Mouse (Mus musculus) forebrain, postnatal 0 days (tissue): ENCODE measurements at regions not wholly inside any gene's neighbourhood (a gene's known extent, or its start where the extent isn't known, plus 50 kb on each side); places are given as distances from the start of the nearest gene placed in this dataset.

ENCODE experiments used
- ATAC-seq: fragments of 200-750 bp; cut with Nextera tagmentation; 2 replicates; pipeline ENCODE4 v1.8.0; 2017; ENCODE audit warnings: mild to moderate bottlenecking, moderate library complexity
- DNase-seq: peaks from one replicate; pipeline ENCODE4 v3.0.0-alpha.2; 2015
- H3K27ac ChIP-seq: fragments of 300-500 bp; sonication (generic); 2 replicates; pipeline ENCODE4 v1.5.1; 2014; ENCODE audit warnings: low read depth, mild to moderate bottlenecking, antibody characterized with exemption, low read length, moderate library complexity, mixed read lengths
- H3K27me3 ChIP-seq: fragments of 300-500 bp; sonication (generic); 2 replicates; pipeline ENCODE4 v1.6.1; 2014; ENCODE audit warnings: mild to moderate bottlenecking, low read length, mixed read lengths; ENCODE audit not compliant: insufficient read depth
- H3K36me3 ChIP-seq: fragments of 300-500 bp; sonication (generic); 2 replicates; pipeline ENCODE4 v1.6.1; 2014; ENCODE audit warnings: mild to moderate bottlenecking, moderate library complexity; ENCODE audit not compliant: insufficient read depth
- H3K4me1 ChIP-seq: fragments of 300-500 bp; sonication (generic); 2 replicates; pipeline ENCODE4 v1.6.1; 2014; ENCODE audit warnings: antibody characterized with exemption; ENCODE audit not compliant: insufficient read depth
- H3K4me2 ChIP-seq: fragments of 300-500 bp; sonication (generic); 2 replicates; pipeline ENCODE4 v1.6.1; 2014; ENCODE audit warnings: low read depth, mild to moderate bottlenecking, moderate library complexity
- H3K4me3 ChIP-seq: fragments of 300-500 bp; sonication (generic); 2 replicates; pipeline ENCODE4 v1.5.1; 2014; ENCODE audit warnings: low read depth, low read length, mixed read lengths
- H3K9ac ChIP-seq: fragments of 300-500 bp; sonication (generic); 2 replicates; pipeline ENCODE4 v1.6.1; 2014; ENCODE audit warnings: mild to moderate bottlenecking
- H3K9me3 ChIP-seq: fragments of 300-500 bp; sonication (generic); 2 replicates; pipeline ENCODE4 v1.6.1; 2016; ENCODE audit warnings: low read length
- CTCF ChIP-seq: sonication (generic); IDR thresholded peaks from 2 replicates; pipeline ENCODE4 v1.5.1; 2016; ENCODE audit warnings: antibody characterized with exemption, control low read depth, low read depth
- WGBS: fragments of 180-500 bp; shearing (Covaris S2); extraction: QIAGEN DNeasy Blood & Tissue Kit; methylation state at CpG from one replicate; pipeline ENCODE4 v1.1.7; 2014; 5-methylcytosine and 5-hydroxymethylcytosine counted together

- 52% methylated on average over 3 of the region's 3 CpGs for WGBS
- Histone ChIP-seq H3K4me1 (no peaks in the 10 kb centered on the region), H3K27me3 (no peaks in the 10 kb centered on the region), H3K36me3 (no peaks in the 10 kb centered on the region), H3K9me3 (no peaks in the 10 kb centered on the region), H3K4me2 (no peak overlapping the region), H3K27ac (no peak overlapping the region), H3K9ac (no peak overlapping the region), H3K4me3 (no peak overlapping the region)
- ATAC-seq (no peak), DNase-seq (no peak)
- no peak for TF ChIP-seq CTCF
These were observed 85.9 kb upstream of the Hs3st1 start for GRCm38 (mm10) chr5:39841186-39841585.

GRCm38 (mm10) chr5:39840576-39840975 is 85.3 kb upstream of the Hs3st1 start:
- Histone ChIP-seq H3K9ac (no peak overlapping the region), H3K4me2 (no peak overlapping the region), H3K27me3 (no peaks in the 10 kb centered on the region), H3K27ac (no peak overlapping the region), H3K4me3 (no peak overlapping the region), H3K4me1 (no peaks in the 10 kb centered on the region), H3K9me3 (no peaks in the 10 kb centered on the region), H3K36me3 (no peaks in the 10 kb centered on the region)
- DNase-seq (no peak), ATAC-seq (no peak)
- no peak for TF ChIP-seq CTCF
- WGBS = 91% methylated on average over 4 of the region's 4 CpGs

GRCm38 (mm10) chr5:39832565-39832964 is 77.3 kb upstream of the Hs3st1 start:
- DNase-seq (no peak), ATAC-seq (no peak)
- H3K9ac ChIP-seq = no peak overlapping the region
- H3K36me3 ChIP-seq = no peaks in the 10 kb centered on the region
- H3K4me2 ChIP-seq = no peak overlapping the region
- H3K4me3 ChIP-seq = no peak overlapping the region
- WGBS = 93% methylated on average over 4 of the region's 4 CpGs
- no peaks in the 10 kb centered on the region for H3K4me1 ChIP-seq
- TF ChIP-seq CTCF = no peak
- no peak overlapping the region for H3K27ac ChIP-seq
- no peaks in the 10 kb centered on the region for H3K27me3 ChIP-seq
- no peaks in the 10 kb centered on the region for H3K9me3 ChIP-seq

GRCm38 (mm10) chr5:39824680-39825079 is 69.4 kb upstream of the Hs3st1 start:
- no peaks in the 10 kb centered on the region for H3K9me3 ChIP-seq
- H3K9ac ChIP-seq = no peak overlapping the region
- ATAC-seq (no peak), DNase-seq (no peak)
- 24% methylated on average over 2 of the region's 2 CpGs for WGBS
- no peaks in the 10 kb centered on the region for H3K4me1 ChIP-seq
- TF ChIP-seq CTCF = no peak
- H3K4me3 ChIP-seq = no peak overlapping the region
- H3K27me3 ChIP-seq = no peaks in the 10 kb centered on the region
- no peak overlapping the region for H3K27ac ChIP-seq
- no peak overlapping the region for H3K4me2 ChIP-seq
- H3K36me3 ChIP-seq = no peaks in the 10 kb centered on the region

GRCm38 (mm10) chr5:39806643-39807042 is 51.4 kb upstream of the Hs3st1 start:
- no peak overlapping the region for H3K27ac ChIP-seq
- H3K4me3 ChIP-seq = no peak overlapping the region
- no peak overlapping the region for H3K4me2 ChIP-seq
- H3K9ac ChIP-seq = no peak overlapping the region
- 67% methylated on average over 4 of the region's 4 CpGs for WGBS
- H3K9me3 ChIP-seq = no peaks in the 10 kb centered on the region
- no peaks in the 10 kb centered on the region for H3K36me3 ChIP-seq
- H3K27me3 ChIP-seq = no peaks in the 10 kb centered on the region
- no peak for DNase-seq
- TF ChIP-seq CTCF = no peak
- ATAC-seq = no peak
- peaks cover 7% of the 10 kb centered on the region; the same call in 1 of the 2 replicates for H3K4me1 ChIP-seq
